Mouse (Mus musculus): ENCODE data around the gene Ost4. TPM values are rescaled to one million over a fixed set of nuclear protein-coding genes. Genes with fewer than 3 reads are reported as not detected.

Ost4 gene
- polyA plus RNA-seq, 1 experiment from 2014 or later, result 407 TPM

- peak; percentile 94 for DNase-seq (ENCODE audit: low spot score)
- Histone ChIP-seq H3K27me3 (replicated peaks; ENCODE audit: low read depth, poor library complexity, severe bottlenecking) (no peaks in the 10 kb centered on the region), H3K9me3 (no peaks in the 10 kb centered on the region), H3K4me1 (peaks cover 97% of the 10 kb centered on the region), H3K36me3 (replicated peaks) (peaks cover 17% of the 10 kb centered on the region), H3K27ac (replicated peaks) (peak within 1 kb of the TSS; percentile 89), H3K4me3 (peak within 1 kb of the TSS; percentile 61)
- WGBS, result 19% methylated on average over 13 of the region's 13 CpGs
Measured at GRCm38 (mm10) chr5:30913060-30913841, 5.7 kb upstream of the Ost4 start, which contains the start of gene Emilin1. Gene Emilin1, plus strand, starts transcription at chr5:30913402.

- H3K27me3 ChIP-seq (replicated peaks; ENCODE audit: low read depth, poor library complexity, severe bottlenecking), result no peaks in the 10 kb centered on the region
- peak overlapping the region; percentile 89 for H3K27ac ChIP-seq (replicated peaks)
- peaks cover 6% of the 10 kb centered on the region for H3K36me3 ChIP-seq (replicated peaks)
- H3K9me3 ChIP-seq, result no peaks in the 10 kb centered on the region
- DNase-seq (ENCODE audit: low spot score), result peak; percentile 41
- H3K4me1 ChIP-seq, result peaks cover 92% of the 10 kb centered on the region
- WGBS, result 52% methylated on average over 5 of the region's 5 CpGs
- H3K4me3 ChIP-seq, result peak overlapping the region; percentile 61; the same call in 1 of the 2 replicates
Measured at GRCm38 (mm10) chr5:30912156-30912555, 4.6 kb upstream of the Ost4 start.

- H3K4me1 ChIP-seq, result peaks cover 91% of the 10 kb centered on the region
- H3K27me3 ChIP-seq (replicated peaks; ENCODE audit: low read depth, poor library complexity, severe bottlenecking), result no peaks in the 10 kb centered on the region
- DNase-seq (ENCODE audit: low spot score), result no peak
- H3K27ac ChIP-seq (replicated peaks), result peak overlapping the region; percentile 89
- no peak overlapping the region for H3K4me3 ChIP-seq
- no peaks in the 10 kb centered on the region for H3K9me3 ChIP-seq
- H3K36me3 ChIP-seq (replicated peaks), result peaks cover 8% of the 10 kb centered on the region
Measured at GRCm38 (mm10) chr5:30910481-30910880, 2.9 kb upstream of the Ost4 start.

GRCm38 (mm10) chr5:30909863-30910262, 2.3 kb upstream of the Ost4 start:
- no peak for DNase-seq (ENCODE audit: low spot score)
- WGBS, result 77% methylated on average over 7 of the region's 7 CpGs
- H3K27me3 ChIP-seq (replicated peaks; ENCODE audit: low read depth, poor library complexity, severe bottlenecking), result no peaks in the 10 kb centered on the region
- H3K4me1 ChIP-seq, result peaks cover 91% of the 10 kb centered on the region
- H3K4me3 ChIP-seq, result no peak overlapping the region
- peaks cover 14% of the 10 kb centered on the region for H3K36me3 ChIP-seq (replicated peaks)
- no peaks in the 10 kb centered on the region for H3K9me3 ChIP-seq
- peak overlapping the region; percentile 92 for H3K27ac ChIP-seq (replicated peaks)

- no peaks in the 10 kb centered on the region for H3K9me3 ChIP-seq
- peak overlapping the region; percentile 92 for H3K27ac ChIP-seq (replicated peaks)
- H3K36me3 ChIP-seq (replicated peaks), result peaks cover 20% of the 10 kb centered on the region
- H3K4me3 ChIP-seq, result peak overlapping the region; percentile 29
- WGBS, result 32% methylated on average over 7 of the region's 7 CpGs
- no peaks in the 10 kb centered on the region for H3K27me3 ChIP-seq (replicated peaks; ENCODE audit: low read depth, poor library complexity, severe bottlenecking)
- DNase-seq (ENCODE audit: low spot score), result no peak
- peaks cover 89% of the 10 kb centered on the region for H3K4me1 ChIP-seq
Measured at GRCm38 (mm10) chr5:30909300-30909659, 1.7 kb upstream of the Ost4 start.

GRCm38 (mm10) chr5:30908426-30909299, 1.1 kb upstream of the Ost4 start:
- Histone ChIP-seq H3K36me3 (replicated peaks) (peaks cover 26% of the 10 kb centered on the region), H3K27me3 (replicated peaks; ENCODE audit: low read depth, poor library complexity, severe bottlenecking) (no peaks in the 10 kb centered on the region), H3K9me3 (no peaks in the 10 kb centered on the region), H3K4me3 (peak overlapping the region; percentile 85), H3K4me1 (peaks cover 83% of the 10 kb centered on the region), H3K27ac (replicated peaks) (peak overlapping the region; percentile 92)
- 38% methylated on average over 13 of the region's 13 CpGs for WGBS
- peak; percentile 71 for DNase-seq (ENCODE audit: low spot score)

GRCm38 (mm10) chr5:30901860-30902259, 5.7 kb downstream of the Ost4 start:
- Histone ChIP-seq H3K27me3 (replicated peaks; ENCODE audit: low read depth, poor library complexity, severe bottlenecking) (no peaks in the 10 kb centered on the region), H3K4me3 (no peak overlapping the region), H3K36me3 (replicated peaks) (peaks cover 94% of the 10 kb centered on the region), H3K4me1 (peaks cover 22% of the 10 kb centered on the region), H3K27ac (replicated peaks) (no peak overlapping the region), H3K9me3 (no peaks in the 10 kb centered on the region)
- DNase-seq (ENCODE audit: low spot score), result no peak
- WGBS, result 94% methylated on average over 5 of the region's 5 CpGs

GRCm38 (mm10) chr5:30890375-30890774, 17.2 kb downstream of the Ost4 start:
- H3K36me3 ChIP-seq (replicated peaks), result peaks cover 51% of the 10 kb centered on the region
- H3K27ac ChIP-seq (replicated peaks), result peak overlapping the region; percentile 99
- peaks cover 29% of the 10 kb centered on the region for H3K4me1 ChIP-seq
- H3K9me3 ChIP-seq, result no peaks in the 10 kb centered on the region
- H3K27me3 ChIP-seq (replicated peaks; ENCODE audit: low read depth, poor library complexity, severe bottlenecking), result no peaks in the 10 kb centered on the region
- WGBS, result 80% methylated on average over 7 of the region's 7 CpGs
- H3K4me3 ChIP-seq, result peak overlapping the region; percentile 77
- no peak for DNase-seq (ENCODE audit: low spot score)

- no peaks in the 10 kb centered on the region for H3K9me3 ChIP-seq
- peak; percentile 91 for DNase-seq (ENCODE audit: low spot score)
- H3K27me3 ChIP-seq (replicated peaks; ENCODE audit: low read depth, poor library complexity, severe bottlenecking), result no peaks in the 10 kb centered on the region
- 1% methylated on average over 42 of the region's 42 CpGs for WGBS
- peak overlapping the region; percentile 99 for H3K27ac ChIP-seq (replicated peaks)
- H3K4me1 ChIP-seq, result peaks cover 29% of the 10 kb centered on the region
- peak overlapping the region; percentile 77 for H3K4me3 ChIP-seq
- H3K36me3 ChIP-seq (replicated peaks), result peaks cover 40% of the 10 kb centered on the region
Measured at GRCm38 (mm10) chr5:30889088-30889754, 18.4 kb downstream of the Ost4 start.

GRCm38 (mm10) chr5:30888337-30889087, 19.1 kb downstream of the Ost4 start, which contains the start of gene Agbl5:
Gene Agbl5, plus strand, starts transcription at chr5:30888694.
- peak; percentile 97 for DNase-seq (ENCODE audit: low spot score)
- WGBS, result under 1% methylated on average over 42 of the region's 42 CpGs
- Histone ChIP-seq H3K4me1 (peaks cover 29% of the 10 kb centered on the region), H3K9me3 (no peaks in the 10 kb centered on the region), H3K4me3 (peak within 1 kb of the TSS; percentile 77), H3K36me3 (replicated peaks) (peaks cover 33% of the 10 kb centered on the region), H3K27me3 (replicated peaks; ENCODE audit: low read depth, poor library complexity, severe bottlenecking) (no peaks in the 10 kb centered on the region), H3K27ac (replicated peaks) (peak within 1 kb of the TSS; percentile 99)

GRCm38 (mm10) chr5:30887858-30888336, 19.7 kb downstream of the Ost4 start:
- H3K4me3 ChIP-seq, result peak overlapping the region; percentile 77
- peak; percentile 95 for DNase-seq (ENCODE audit: low spot score)
- under 1% methylated on average over 28 of the region's 28 CpGs for WGBS

More at GRCm38 (mm10) chr5:30887858-30888336, 19.7 kb downstream of the Ost4 start:
- H3K27me3 ChIP-seq (replicated peaks; ENCODE audit: low read depth, poor library complexity, severe bottlenecking), result no peaks in the 10 kb centered on the region
- peaks cover 26% of the 10 kb centered on the region for H3K36me3 ChIP-seq (replicated peaks)
- no peaks in the 10 kb centered on the region for H3K9me3 ChIP-seq
- H3K27ac ChIP-seq (replicated peaks), result peak overlapping the region; percentile 99
- H3K4me1 ChIP-seq, result peaks cover 29% of the 10 kb centered on the region
